Mouse (Mus musculus): ENCODE data around the gene St6galnac6. TPM values are rescaled to one million over a fixed set of nuclear protein-coding genes. Genes with fewer than 3 reads are reported as not detected.

St6galnac6 gene
- total RNA-seq, 4 experiments from 2014 or later: 42.7 to 61.4 (median 51.8) TPM

GRCm38 (mm10) chr2:32618051-32618450, 18.5 kb downstream of the St6galnac6 start:
- no peak for DNase-seq

GRCm38 (mm10) chr2:32620682-32621516, 21.4 kb downstream of the St6galnac6 start:
- DNase-seq: no peak

- DNase-seq: no peak
Measured at GRCm38 (mm10) chr2:32621517-32621859, 22.0 kb downstream of the St6galnac6 start, which contains the start of gene Ak1. TSS of gene Ak1 (plus strand) at chr2:32621758.

GRCm38 (mm10) chr2:32624111-32624748, 24.7 kb downstream of the St6galnac6 start:
- no peak for DNase-seq

GRCm38 (mm10) chr2:32625212-32625872, 25.8 kb downstream of the St6galnac6 start:
- peak; percentile 68 for DNase-seq

- peak; percentile 63 for DNase-seq
Measured at GRCm38 (mm10) chr2:32625873-32626694, 26.6 kb downstream of the St6galnac6 start.

- DNase-seq: no peak
Measured at GRCm38 (mm10) chr2:32627266-32628043, 27.9 kb downstream of the St6galnac6 start.

GRCm38 (mm10) chr2:32628044-32628550, 28.6 kb downstream of the St6galnac6 start:
- DNase-seq: no peak

GRCm38 (mm10) chr2:32628729-32629128, 29.2 kb downstream of the St6galnac6 start:
- no peak for DNase-seq

GRCm38 (mm10) chr2:32629276-32629976, 29.9 kb downstream of the St6galnac6 start:
- DNase-seq: no peak

GRCm38 (mm10) chr2:32630036-32630435, 30.5 kb downstream of the St6galnac6 start:
- DNase-seq: no peak

- DNase-seq: no peak
Measured at GRCm38 (mm10) chr2:32631046-32631445, 31.5 kb downstream of the St6galnac6 start.

- peak; percentile 73 for DNase-seq
Measured at GRCm38 (mm10) chr2:32631737-32632394, 32.4 kb downstream of the St6galnac6 start.

- DNase-seq: no peak
Measured at GRCm38 (mm10) chr2:32633660-32634059, 34.2 kb downstream of the St6galnac6 start.

- DNase-seq: no peak
Measured at GRCm38 (mm10) chr2:32634277-32635105, 35.0 kb downstream of the St6galnac6 start.

- no peak for DNase-seq
Measured at GRCm38 (mm10) chr2:32636617-32637016, 37.1 kb downstream of the St6galnac6 start.

- DNase-seq: peak; percentile 73
Measured at GRCm38 (mm10) chr2:32637778-32638281, 38.3 kb downstream of the St6galnac6 start.

GRCm38 (mm10) chr2:32639632-32640031, 40.1 kb downstream of the St6galnac6 start:
- DNase-seq: no peak

GRCm38 (mm10) chr2:32640550-32641051, 41.1 kb downstream of the St6galnac6 start:
- DNase-seq: no peak
